Mouse (Mus musculus): ENCODE data around the gene Gm2115. TPM values are rescaled to one million over a fixed set of nuclear protein-coding genes. Genes with fewer than 3 reads are reported as not detected.

Gm2115 gene
- total and polyA plus RNA-seq, 3 experiments: under 0.01 to 0.14 TPM; not detected in 1

DNA sequence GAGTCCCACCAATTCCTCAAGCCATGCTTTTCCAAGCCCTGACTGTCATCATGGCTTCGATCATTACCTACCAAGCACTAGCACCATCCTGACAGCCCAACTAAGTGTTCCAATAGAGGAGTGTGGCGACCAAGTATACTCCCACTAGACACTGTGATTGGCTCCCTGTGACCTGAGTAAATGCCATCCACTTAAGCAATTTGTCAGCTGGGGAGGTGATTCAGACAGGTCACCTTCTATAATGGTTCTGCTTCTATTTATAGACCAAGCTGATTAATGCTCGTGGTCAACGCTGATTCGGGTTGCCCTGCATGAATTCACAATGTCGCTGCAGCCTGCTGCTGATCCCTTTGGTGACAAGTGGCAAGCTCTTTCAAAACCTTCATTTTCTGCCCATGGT is 37.4 kb downstream of the Gm2115 start:
- in situ Hi-C loops (cut with MboI; ENCODE audit: low pct_ligation_motif_present, low pct_unique_long_range_greater_than_20kb, low sequenced_read_pairs) (no loop called here), dilution Hi-C loops (cut with MboI; ENCODE audit: extremely low pct_ligation_motif_present, extremely low pct_unique_long_range_greater_than_20kb, low sequenced_read_pairs) (no loop called here)
- Histone ChIP-seq H3K27me3 (replicated peaks) (no peaks in the 10 kb centered on the region), H3K4me2 (ENCODE audit: insufficient read depth, low read depth, poor library complexity, severe bottlenecking) (no peak overlapping the region), H3K27ac (ENCODE audit: insufficient read depth, low read depth) (no peak overlapping the region), H3K4me1 (ENCODE audit: control insufficient read depth in 1 of 2, insufficient read depth in 2 of 2) (peaks cover 0 to 2% of the 10 kb centered on the region in 2 experiments; a peak in 1 of 4 replicates), H3K79me2 (replicated peaks; ENCODE audit: control insufficient read depth, extremely low read depth, insufficient read depth, poor library complexity, severe bottlenecking) (no peaks in the 10 kb centered on the region), H3K36me3 (replicated peaks in 1 of 2; ENCODE audit: control insufficient read depth in 1 of 2, insufficient read depth in 1 of 2, low read length in 1 of 2) (no peaks in the 10 kb centered on the region), H3K9me3 (replicated peaks; ENCODE audit: low read length) (no peaks in the 10 kb centered on the region), H3K4me3 (replicated peaks in 1 of 3; ENCODE audit: low read depth in 2 of 3, low read length in 2 of 3, poor library complexity in 1 of 3) (no peak overlapping the region), H3K9ac (ENCODE audit: insufficient read depth, low read depth) (no peak overlapping the region)
- DNase-seq (ENCODE audit: extremely low read depth): no peak
- TF ChIP-seq PAX5 (IDR thresholded peaks at IDR 0.05; ENCODE audit: low read length) (no peak), HCFC1 (IDR thresholded peaks at IDR 0.05; ENCODE audit: low read depth, low read length) (no peak), EP300 (IDR thresholded peaks at IDR 0.05; ENCODE audit: low read length) (no peak), SMC3 (IDR thresholded peaks at IDR 0.05; ENCODE audit: low read depth, low read length) (no peak), ZC3H11A (IDR thresholded peaks at IDR 0.05; ENCODE audit: low read depth, low read length) (no peak), KAT2A (IDR thresholded peaks at IDR 0.05; ENCODE audit: insufficient replicate concordance, low read length) (no peak), ZMIZ1 (IDR thresholded peaks at IDR 0.05; ENCODE audit: low read depth, low read length) (no peak), ELF1 (IDR thresholded peaks at IDR 0.05; ENCODE audit: low read depth, low read length) (no peak)

DNA sequence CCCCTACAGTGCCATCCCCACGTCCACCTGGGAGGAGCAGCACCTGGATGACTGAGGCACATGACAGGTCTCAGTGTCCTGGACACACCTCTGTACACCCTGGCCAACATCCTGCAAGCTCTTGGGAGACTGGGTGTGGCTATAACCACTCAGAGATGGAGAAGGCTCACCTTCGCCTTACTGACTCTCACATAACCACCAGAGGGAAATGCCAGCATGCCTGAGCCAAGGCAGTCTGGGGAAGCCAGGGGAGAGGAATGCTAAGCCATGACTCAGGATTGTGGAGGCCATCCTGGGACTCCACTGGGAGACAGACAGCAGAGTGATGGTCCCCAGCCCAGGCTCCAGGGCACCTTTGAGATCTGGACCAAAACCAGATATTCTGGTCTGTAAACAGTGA is 48.3 kb downstream of the Gm2115 start:
- TF ChIP-seq MAZ (IDR thresholded peaks at IDR 0.05; ENCODE audit: low read depth, low read length): no peak
- no peak for TF ChIP-seq CTCF (conservative IDR thresholded peaks at IDR 0.05 in 1 of 2, IDR thresholded peaks at IDR 0.05 in 1 of 2; ENCODE audit: low read depth in 2 of 2, low read length in 2 of 2)
- TF ChIP-seq NRF1 (IDR thresholded peaks at IDR 0.05; ENCODE audit: low read depth, low read length): no peak
- TF ChIP-seq MYC (IDR thresholded peaks at IDR 0.05; ENCODE audit: low read depth, low read length): no peak
- TF ChIP-seq UBTF (IDR thresholded peaks at IDR 0.05; ENCODE audit: low read depth, low read length): no peak
- TF ChIP-seq TBP (conservative IDR thresholded peaks at IDR 0.05; ENCODE audit: low read depth, low read length): no peak
- TF ChIP-seq RCOR1 (conservative IDR thresholded peaks at IDR 0.05; ENCODE audit: low read depth, low read length): no peak
- no peak for TF ChIP-seq JUN (IDR thresholded peaks at IDR 0.05; ENCODE audit: insufficient read depth, low read depth, low read length)
- no peak for TF ChIP-seq USF1 (IDR thresholded peaks at IDR 0.05; ENCODE audit: low read depth, low read length)
- TF ChIP-seq KAT2A (IDR thresholded peaks at IDR 0.05; ENCODE audit: insufficient replicate concordance, low read length): no peak
- no peak for TF ChIP-seq SIN3A (IDR thresholded peaks at IDR 0.05; ENCODE audit: low read length)
- H3K27me3 ChIP-seq (replicated peaks): no peaks in the 10 kb centered on the region
- DNase-seq (ENCODE audit: extremely low read depth): no peak
- dilution Hi-C loops (cut with MboI; ENCODE audit: extremely low pct_ligation_motif_present, extremely low pct_unique_long_range_greater_than_20kb, low sequenced_read_pairs) (no loop called here), in situ Hi-C loops (cut with MboI; ENCODE audit: low pct_ligation_motif_present, low pct_unique_long_range_greater_than_20kb, low sequenced_read_pairs) (no loop called here)
- no peak overlapping the region for H3K4me2 ChIP-seq (ENCODE audit: insufficient read depth, low read depth, poor library complexity, severe bottlenecking)
- H3K4me3 ChIP-seq (replicated peaks in 1 of 3; ENCODE audit: low read depth in 2 of 3, low read length in 2 of 3, poor library complexity in 1 of 3): no peak overlapping the region
- H3K27ac ChIP-seq (ENCODE audit: insufficient read depth, low read depth): no peak overlapping the region
- no peaks in the 10 kb centered on the region for H3K9me3 ChIP-seq (replicated peaks; ENCODE audit: low read length)
- H3K4me1 ChIP-seq (ENCODE audit: control insufficient read depth in 1 of 2, insufficient read depth in 2 of 2): peaks cover 2 to 7% of the 10 kb centered on the region in 2 experiments; a peak in 1 of 4 replicates
- peaks cover 0 to 11% of the 10 kb centered on the region in 2 experiments for H3K36me3 ChIP-seq (replicated peaks in 1 of 2; ENCODE audit: control insufficient read depth in 1 of 2, insufficient read depth in 1 of 2, low read length in 1 of 2)
- no peaks in the 10 kb centered on the region for H3K79me2 ChIP-seq (replicated peaks; ENCODE audit: control insufficient read depth, extremely low read depth, insufficient read depth, poor library complexity, severe bottlenecking)
- no peak overlapping the region for H3K9ac ChIP-seq (ENCODE audit: insufficient read depth, low read depth)

All from CH12.LX (cell line).